Mouse (Mus musculus) Patski (cell line): Measurements from ENCODE around the gene Echdc1. TPM values are rescaled to one million over a fixed set of nuclear protein-coding genes. Genes with fewer than 3 reads are reported as not detected.

Source experiments
- ATAC-seq: fragments of 100-300 bp; one replicate; pipeline ENCODE4 v1.8.0; 2021
- CTCF ChIA-PET: fragments of 350-600 bp; sonication (Branson Sonifier 250); formaldehyde crosslinking; loops from one replicate; lab custom pipeline; 2022; ENCODE audit warnings: inconsistent platforms; lab: Charles Lee
- POLR2A ChIA-PET: fragments of 350-600 bp; sonication (Branson Sonifier 250); formaldehyde crosslinking; loops from one replicate; lab custom pipeline; 2022; ENCODE audit warnings: antibody characterized with exemption, inconsistent platforms; lab: Charles Lee
- DNase-seq: peaks from one replicate; pipeline ENCODE4 v3.0.0-alpha.2; 2011; ENCODE audit warnings: low read depth, low spot score
- H3K27me3 ChIP-seq: fragments of 371-371 bp; one replicate; pipeline ENCODE4 v1.5.1; 2021
- CTCF ChIP-seq: fragments of 100-300 bp; IDR thresholded peaks from one replicate; pipeline ENCODE4 v1.5.1; 2021
- in situ Hi-C: fragments of 300-500 bp; cut with MboI; formaldehyde crosslinking; loops from 3 replicates; pipeline ENCODE4 v1.11.1; 2018; ENCODE audit warnings: low pct_unique_long_range_greater_than_20kb, mixed read lengths
- polyA plus RNA-seq: library from polyadenylated mRNA; unstranded; gene quantifications from one replicate; pipeline ENCODE4 v1.2.3, GENCODE M21; 2021

The Echdc1 gene
- 41.9 TPM for polyA plus RNA-seq

DNA sequence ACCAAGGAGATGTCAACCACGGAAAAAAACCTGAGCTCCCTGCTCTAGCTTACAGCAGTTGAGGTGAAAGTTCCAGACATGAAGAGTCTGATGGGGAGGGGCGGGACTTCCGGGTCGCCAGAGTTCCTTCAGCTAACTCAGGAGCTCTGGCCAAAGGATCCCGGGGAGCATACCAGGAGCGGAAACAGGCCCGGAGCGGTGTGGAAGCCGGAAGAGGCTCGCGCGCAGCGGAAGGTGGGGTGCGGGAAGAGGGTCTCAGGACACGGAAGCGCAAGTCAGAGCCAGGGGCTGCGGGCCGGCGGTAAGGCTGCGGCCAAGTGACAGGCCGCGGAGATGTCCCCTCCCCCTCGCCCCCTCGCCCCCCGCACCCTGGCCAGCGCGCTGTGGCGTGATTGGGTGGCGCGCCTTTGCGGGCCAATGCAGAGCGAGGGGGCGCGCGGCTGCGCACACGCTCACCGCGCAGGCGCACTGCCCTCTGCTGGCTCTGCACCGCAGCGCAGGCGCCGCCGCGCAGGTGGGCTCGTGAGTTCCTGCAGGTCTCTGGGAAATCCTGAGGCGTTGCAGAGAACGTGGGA, at the start of gene Echdc1:
TSS of gene Echdc1 (plus strand) at position 103 of the 575 bp plus-strand sequence.
- TF ChIP-seq CTCF, result peak; percentile 100
- ChIA-PET POLR2A (no interaction called here), CTCF (interaction anchor here (0.7 to 1.7 kb wide), 4 partner anchors 14 to 31 kb away, joined by 3 to 4 read pairs (median 3); no protein-coding TSS in a partner anchor)
- no peaks in the 10 kb centered on the region for H3K27me3 ChIP-seq
- in situ Hi-C loops, result no loop called here
- DNase-seq (peak; percentile 44), ATAC-seq (peak; percentile 98)

DNA sequence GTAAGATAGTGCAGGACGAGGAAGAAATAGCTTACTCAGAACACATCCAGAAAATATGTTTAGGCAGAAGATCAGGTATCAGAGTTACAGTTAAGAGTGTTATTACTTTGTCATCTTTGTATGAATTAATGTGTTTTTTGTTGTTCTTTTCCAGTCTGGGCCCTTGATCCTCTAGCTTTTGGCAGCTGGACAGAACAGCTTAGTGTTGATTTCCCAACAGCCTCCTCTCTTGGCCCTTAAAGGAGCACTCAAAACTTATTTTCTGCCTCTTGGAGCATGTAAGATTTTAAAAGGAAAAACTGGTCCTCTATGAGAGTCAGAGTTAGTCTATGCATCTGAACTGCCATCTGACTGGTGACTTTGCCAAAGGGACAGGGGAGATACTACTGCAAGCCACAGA, 31.2 kb upstream of the Echdc1 start:
- in situ Hi-C loops, result no loop called here
- DNase-seq, result no peak

GRCm38 (mm10) chr10:29285757-29286156, 27.2 kb upstream of the Echdc1 start:
- no peak for TF ChIP-seq CTCF
- in situ Hi-C loops, result no loop called here
- peaks cover 6% of the 10 kb centered on the region for H3K27me3 ChIP-seq
- DNase-seq (no peak), ATAC-seq (no peak)
- POLR2A ChIA-PET, result no interaction called here
- CTCF ChIA-PET, result interaction anchor here (1.6 kb wide), 1 partner anchor 9 kb away, joined by 3 read pairs; no protein-coding TSS in a partner anchor

More for the DNA sequence above, 31.2 kb upstream of the Echdc1 start:
- POLR2A ChIA-PET, result no interaction called here
- ATAC-seq, result no peak
- no peak for TF ChIP-seq CTCF
- peaks cover 8% of the 10 kb centered on the region for H3K27me3 ChIP-seq
- CTCF ChIA-PET, result interaction anchor here (0.7 kb wide), 1 partner anchor 10 kb away, joined by 3 read pairs; no protein-coding TSS in a partner anchor

DNA sequence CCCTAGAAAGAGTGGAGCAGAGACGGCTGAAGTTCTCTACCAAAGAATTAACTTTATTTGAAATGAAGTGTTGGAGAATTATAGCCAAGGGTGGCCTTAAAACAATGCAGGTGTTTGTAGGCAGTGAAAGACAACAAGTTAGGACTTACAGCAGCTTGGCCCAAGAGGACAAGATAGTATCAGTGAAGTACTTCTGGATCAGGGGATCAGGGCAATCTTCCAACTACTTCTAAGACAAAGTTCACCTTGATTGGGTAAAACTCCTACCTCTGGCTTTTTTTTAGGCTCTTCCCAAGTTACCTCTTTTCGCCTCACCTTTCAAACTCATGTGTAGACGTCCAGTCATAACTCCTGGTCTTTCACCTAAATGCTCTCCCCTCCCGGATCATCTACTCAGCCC, 10.7 kb upstream of the Echdc1 start:
- POLR2A ChIA-PET, result no interaction called here
- in situ Hi-C loops, result no loop called here
- no peak for TF ChIP-seq CTCF
- CTCF ChIA-PET, result no interaction called here
- no peaks in the 10 kb centered on the region for H3K27me3 ChIP-seq
- ATAC-seq (no peak), DNase-seq (no peak)

GRCm38 (mm10) chr10:29311480-29312219, 1.3 kb upstream of the Echdc1 start:
- TF ChIP-seq CTCF, result no peak
- ATAC-seq, result no peak
- no peak for DNase-seq
- H3K27me3 ChIP-seq, result no peaks in the 10 kb centered on the region
- POLR2A ChIA-PET, result no interaction called here
- CTCF ChIA-PET, result interaction anchor here (0.6 kb wide), 1 partner anchor 27 kb away, joined by 3 read pairs; no protein-coding TSS in a partner anchor
- in situ Hi-C loops, result no loop called here

- ATAC-seq (peak; percentile 22), DNase-seq (no peak)
- no peak for TF ChIP-seq CTCF
- ChIA-PET POLR2A (interaction anchor here (0.7 kb wide), 1 partner anchor 967 kb away, joined by 7 read pairs; no protein-coding TSS in a partner anchor), CTCF (interaction anchor here (1.3 to 3.1 kb wide), 4 partner anchors 11 to 30 kb away, joined by 3 to 8 read pairs (median 4); no protein-coding TSS in a partner anchor)
- in situ Hi-C loops, result no loop called here
- H3K27me3 ChIP-seq, result no peaks in the 10 kb centered on the region
These were observed 939 bp downstream of the Echdc1 start for GRCm38 (mm10) chr10:29313905-29314304.

GRCm38 (mm10) chr10:29324817-29325216, 11.9 kb downstream of the Echdc1 start:
- ATAC-seq (no peak), DNase-seq (no peak)
- ChIA-PET CTCF (interaction anchor here (2.1 kb wide), 1 partner anchor 10 kb away, joined by 8 read pairs; no protein-coding TSS in a partner anchor), POLR2A (no interaction called here)
- H3K27me3 ChIP-seq, result no peaks in the 10 kb centered on the region
- no peak for TF ChIP-seq CTCF
- in situ Hi-C loops, result no loop called here

DNA sequence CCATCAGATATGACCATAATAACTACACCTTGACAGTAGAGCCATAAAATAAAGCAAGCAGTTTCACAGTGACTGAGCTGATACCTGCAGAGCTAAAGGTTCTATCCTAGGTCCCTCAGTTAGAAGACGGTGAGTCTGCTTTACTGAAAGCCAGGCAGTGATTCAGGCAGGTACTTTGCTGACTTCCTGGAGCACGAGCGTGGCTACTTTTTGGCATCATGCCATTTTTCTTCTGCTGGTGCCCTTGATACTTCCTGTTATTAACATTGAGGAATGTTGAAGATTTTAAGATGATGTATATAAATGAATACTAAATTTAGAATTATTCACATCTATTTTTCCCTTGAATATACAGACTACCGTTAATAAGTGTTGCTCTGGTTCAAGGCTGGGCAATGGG, 20.9 kb downstream of the Echdc1 start:
- DNase-seq, result no peak
- H3K27me3 ChIP-seq, result no peaks in the 10 kb centered on the region
- no peak for TF ChIP-seq CTCF
- in situ Hi-C loops, result no loop called here
- POLR2A ChIA-PET, result interaction anchor here (0.5 kb wide), 1 partner anchor 83 kb away, joined by 3 read pairs; no protein-coding TSS in a partner anchor
- CTCF ChIA-PET, result no interaction called here
- ATAC-seq, result no peak

DNA sequence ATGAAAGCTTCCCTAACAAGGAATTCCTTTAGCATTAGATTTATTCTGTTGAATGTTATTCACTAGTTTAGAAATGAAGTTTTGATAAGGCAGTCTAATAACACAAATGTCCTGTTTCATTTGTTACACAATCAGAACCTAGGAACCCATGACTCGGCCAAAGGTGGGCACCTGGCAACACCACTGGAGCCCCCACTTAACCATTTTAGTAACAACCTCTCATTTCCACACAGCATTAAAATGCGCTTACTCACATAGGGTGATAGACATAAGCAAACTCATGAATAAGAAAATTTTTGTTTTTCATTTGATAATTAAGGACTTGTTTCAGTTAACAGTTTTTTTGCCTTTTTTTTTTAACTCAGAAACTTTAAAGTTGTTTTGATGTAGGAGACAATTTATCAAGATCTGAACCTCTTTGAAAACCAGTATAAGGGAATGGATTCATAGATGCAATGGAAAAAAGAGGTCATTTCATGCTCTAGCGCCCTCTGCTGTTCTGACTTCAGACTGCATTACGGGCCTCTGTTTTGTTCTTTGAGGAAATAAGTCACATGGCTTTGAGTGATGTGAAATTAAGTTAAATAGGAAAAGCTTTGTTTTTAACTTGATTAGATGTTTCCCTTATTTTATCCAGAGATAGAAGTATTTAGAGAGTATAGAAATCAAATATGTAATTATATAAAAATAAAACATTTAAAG, 25.5 kb downstream of the Echdc1 start:
- ATAC-seq (no peak), DNase-seq (no peak)
- in situ Hi-C loops, result no loop called here
- CTCF ChIA-PET, result interaction anchor here (0.7 to 2.4 kb wide), 7 partner anchors 10 to 27 kb away, joined by 3 to 13 read pairs (median 3); partner anchors contain the start of gene Echdc1
- POLR2A ChIA-PET, result no interaction called here
- peak; percentile 70 for TF ChIP-seq CTCF
- no peaks in the 10 kb centered on the region for H3K27me3 ChIP-seq

DNA sequence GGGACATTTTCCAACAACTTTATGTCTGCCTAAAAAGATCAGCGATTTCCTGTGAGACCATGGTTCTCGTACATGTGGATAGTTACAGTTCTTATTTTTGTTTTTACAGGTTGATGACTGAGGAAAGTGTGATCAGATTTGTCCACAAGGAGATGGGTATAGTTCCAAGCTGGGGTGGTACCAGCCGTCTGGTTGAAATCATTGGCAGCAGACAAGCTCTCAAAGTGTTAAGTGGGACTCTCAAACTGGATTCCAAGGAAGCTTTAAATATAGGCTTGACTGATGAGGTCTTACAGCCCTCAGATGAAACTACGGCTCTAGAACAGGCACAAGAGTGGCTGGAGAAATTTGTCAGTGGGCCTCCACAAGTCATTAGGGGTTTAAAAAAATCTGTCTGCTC, 31.3 kb downstream of the Echdc1 start:
- in situ Hi-C loops, result no loop called here
- ATAC-seq, result no peak

More for the DNA sequence above, 31.3 kb downstream of the Echdc1 start:
- no peak for TF ChIP-seq CTCF
- ChIA-PET POLR2A (no interaction called here), CTCF (interaction anchor here (0.7 to 1.0 kb wide), 3 partner anchors 9 to 31 kb away, joined by 3 to 4 read pairs (median 3); partner anchors contain the start of gene Echdc1)
- no peaks in the 10 kb centered on the region for H3K27me3 ChIP-seq
- no peak for DNase-seq
